Mouse (Mus musculus) heart, embryonic 13.5 days (tissue): ENCODE measurements at regions not wholly inside any gene's neighbourhood (a gene's known extent, or its start where the extent isn't known, plus 50 kb on each side); places are given as distances from the start of the nearest gene placed in this dataset.

Experiments used
- ATAC-seq: fragments of 200-750 bp; cut with Nextera tagmentation; 2 replicates; pipeline ENCODE4 v1.8.0; 2017; ENCODE audit warnings: moderate TSS enrichment; ENCODE audit not compliant: insufficient number of reproducible peaks, low FRiP score, low TSS enrichment; ENCODE audit errors: extremely low read depth
- H3K27ac ChIP-seq: fragments of 300-500 bp; sonication (generic); replicated peaks from 2 replicates; pipeline ENCODE4 v1.5.1; 2015; ENCODE audit warnings: moderate library complexity, mild to moderate bottlenecking, inconsistent platforms
- H3K27me3 ChIP-seq: fragments of 300-500 bp; sonication (generic); replicated peaks from 2 replicates; pipeline ENCODE4 v1.6.1; 2015; ENCODE audit warnings: mild to moderate bottlenecking, inconsistent platforms
- H3K36me3 ChIP-seq: fragments of 300-500 bp; sonication (generic); 2 replicates; pipeline ENCODE4 v1.6.1; 2015; ENCODE audit warnings: mild to moderate bottlenecking, inconsistent platforms
- H3K4me1 ChIP-seq: fragments of 300-500 bp; sonication (generic); 2 replicates; pipeline ENCODE4 v1.6.1; 2015; ENCODE audit warnings: inconsistent platforms
- H3K4me2 ChIP-seq: fragments of 300-500 bp; sonication (generic); 2 replicates; pipeline ENCODE4 v1.6.1; 2015; ENCODE audit warnings: inconsistent platforms, mild to moderate bottlenecking, moderate library complexity
- H3K4me3 ChIP-seq: fragments of 300-500 bp; sonication (generic); 2 replicates; pipeline ENCODE4 v1.5.1; 2015; ENCODE audit warnings: moderate library complexity, mild to moderate bottlenecking, inconsistent platforms
- H3K9ac ChIP-seq: fragments of 300-500 bp; sonication (generic); 2 replicates; pipeline ENCODE4 v1.6.1; 2015; ENCODE audit warnings: inconsistent platforms, mild to moderate bottlenecking, moderate library complexity
- H3K9me3 ChIP-seq: fragments of 300-500 bp; sonication (generic); 2 replicates; pipeline ENCODE4 v1.6.1; 2016; ENCODE audit warnings: inconsistent platforms
- WGBS: fragments of 180-500 bp; shearing (Covaris S2); methylation state at CpG from one replicate; pipeline ENCODE4 v1.1.7; 2015; ENCODE audit warnings: mixed read lengths; 5-methylcytosine and 5-hydroxymethylcytosine counted together

- Histone ChIP-seq H3K27me3 (no peaks in the 10 kb centered on the region), H3K9ac (no peak overlapping the region), H3K27ac (no peak overlapping the region), H3K4me1 (no peaks in the 10 kb centered on the region), H3K9me3 (peaks cover 7% of the 10 kb centered on the region; the same call in 1 of the 2 replicates), H3K4me2 (no peak overlapping the region), H3K36me3 (no peaks in the 10 kb centered on the region), H3K4me3 (no peak overlapping the region)
- WGBS, result 42% methylated on average over 3 of the region's 3 CpGs
- no peak for ATAC-seq
Observed at GRCm38 (mm10) chr6:35605100-35605499, 65.4 kb upstream of the Mtpn start.

- WGBS, result 81% methylated on average over 1 of the region's 1 CpGs
- no peaks in the 10 kb centered on the region for H3K9me3 ChIP-seq
- H3K27me3 ChIP-seq, result no peaks in the 10 kb centered on the region
- H3K4me1 ChIP-seq, result no peaks in the 10 kb centered on the region
- no peak overlapping the region for H3K27ac ChIP-seq
- no peak for ATAC-seq
- no peak overlapping the region for H3K4me3 ChIP-seq
- no peak overlapping the region for H3K4me2 ChIP-seq
- no peak overlapping the region for H3K9ac ChIP-seq
- H3K36me3 ChIP-seq, result no peaks in the 10 kb centered on the region
Observed at GRCm38 (mm10) chr6:35601373-35601772, 61.7 kb upstream of the Mtpn start.

- Histone ChIP-seq H3K9ac (no peak overlapping the region), H3K4me1 (no peaks in the 10 kb centered on the region), H3K9me3 (no peaks in the 10 kb centered on the region), H3K27ac (no peak overlapping the region), H3K4me2 (no peak overlapping the region), H3K36me3 (no peaks in the 10 kb centered on the region), H3K4me3 (no peak overlapping the region), H3K27me3 (no peaks in the 10 kb centered on the region)
- WGBS, result 47% methylated on average over 1 of the region's 1 CpGs
- no peak for ATAC-seq
Observed at GRCm38 (mm10) chr6:35599841-35600240, 60.2 kb upstream of the Mtpn start.

GRCm38 (mm10) chr6:35598406-35599185 lies 58.9 kb upstream of the Mtpn start:
- Histone ChIP-seq H3K9me3 (no peaks in the 10 kb centered on the region), H3K4me1 (no peaks in the 10 kb centered on the region), H3K36me3 (no peaks in the 10 kb centered on the region), H3K27me3 (no peaks in the 10 kb centered on the region), H3K4me3 (no peak overlapping the region), H3K9ac (no peak overlapping the region), H3K27ac (no peak overlapping the region), H3K4me2 (no peak overlapping the region)
- WGBS, result 72% methylated on average over 12 of the region's 12 CpGs
- ATAC-seq, result no peak

GRCm38 (mm10) chr6:35595012-35595411 lies 55.3 kb upstream of the Mtpn start:
- H3K9me3 ChIP-seq, result peaks cover 7% of the 10 kb centered on the region; the same call in 1 of the 2 replicates
- no peak for ATAC-seq
- no peaks in the 10 kb centered on the region for H3K27me3 ChIP-seq
- no peaks in the 10 kb centered on the region for H3K4me1 ChIP-seq
- H3K36me3 ChIP-seq, result no peaks in the 10 kb centered on the region
- no peak overlapping the region for H3K4me3 ChIP-seq
- no peak overlapping the region for H3K9ac ChIP-seq
- H3K4me2 ChIP-seq, result no peak overlapping the region
- no peak overlapping the region for H3K27ac ChIP-seq
- WGBS, result 74% methylated on average over 2 of the region's 2 CpGs

GRCm38 (mm10) chr6:35592234-35592633 lies 52.5 kb upstream of the Mtpn start:
- H3K27me3 ChIP-seq, result no peaks in the 10 kb centered on the region
- peaks cover 7% of the 10 kb centered on the region; the same call in 1 of the 2 replicates for H3K9me3 ChIP-seq
- H3K36me3 ChIP-seq, result no peaks in the 10 kb centered on the region
- 70% methylated on average over 3 of the region's 3 CpGs for WGBS
- H3K27ac ChIP-seq, result no peak overlapping the region
- ATAC-seq, result no peak
- no peaks in the 10 kb centered on the region for H3K4me1 ChIP-seq
- H3K9ac ChIP-seq, result no peak overlapping the region
- no peak overlapping the region for H3K4me3 ChIP-seq
- no peak overlapping the region for H3K4me2 ChIP-seq
